Mouse (Mus musculus) heart, embryonic 10.5 days (tissue): ENCODE data around the gene Romo1. TPM values are rescaled to one million over a fixed set of nuclear protein-coding genes. Genes with fewer than 3 reads are reported as not detected.
"Not testable (repeated sequence)": the region's sequence is repeated elsewhere in the genome, so short reads cannot be mapped to it uniquely, and the experiment has no call there.

ENCODE experiments used
- DNase-seq: peaks from one replicate; pipeline ENCODE4 v3.0.0-alpha.2; 2017; ENCODE audit warnings: low spot score
- H3K27ac ChIP-seq: fragments of 300-500 bp; sonication (generic); 2 replicates; pipeline ENCODE4 v1.5.1; 2016; ENCODE audit warnings: mild to moderate bottlenecking
- H3K27me3 ChIP-seq: fragments of 300-500 bp; sonication (generic); 2 replicates; pipeline ENCODE4 v1.6.1; 2016; ENCODE audit warnings: mild to moderate bottlenecking; ENCODE audit not compliant: poor library complexity, insufficient read depth, severe bottlenecking
- H3K36me3 ChIP-seq: fragments of 300-500 bp; sonication (generic); 2 replicates; pipeline ENCODE4 v1.6.1; 2016; ENCODE audit warnings: mild to moderate bottlenecking, moderate library complexity
- H3K4me1 ChIP-seq: fragments of 300-500 bp; sonication (generic); 2 replicates; pipeline ENCODE4 v1.6.1; 2016; ENCODE audit warnings: mild to moderate bottlenecking
- H3K4me3 ChIP-seq: fragments of 300-500 bp; sonication (generic); 2 replicates; pipeline ENCODE4 v1.5.1; 2016; ENCODE audit warnings: mild to moderate bottlenecking, moderate library complexity
- H3K9me3 ChIP-seq: fragments of 300-500 bp; sonication (generic); 2 replicates; pipeline ENCODE4 v1.6.1; 2016; ENCODE audit warnings: mild to moderate bottlenecking, moderate library complexity
- WGBS: fragments of 180-500 bp; shearing (Covaris S2); methylation state at CpG from one replicate; pipeline ENCODE4 v1.1.7; 2016; 5-methylcytosine and 5-hydroxymethylcytosine counted together
- polyA plus RNA-seq: library from polyadenylated mRNA; unstranded; fragments of >200 nt; fragmentation: Nextera tagmentation; extraction: Ambion mirVana; gene quantifications from 2 replicates; pipeline ENCODE4 v1.2.1, GENCODE M21; 2016

Romo1 gene
- polyA plus RNA-seq, 1 experiment from 2014 or later = 437 TPM

GRCm38 (mm10) chr2:156189241-156189640 lies 45.4 kb downstream of the Romo1 start:
- not testable (repeated sequence) for DNase-seq, H3K4me1 ChIP-seq, H3K4me3 ChIP-seq, H3K27ac ChIP-seq, H3K27me3 ChIP-seq, H3K9me3 ChIP-seq, H3K36me3 ChIP-seq
- WGBS = 79% methylated on average over 7 of the region's 7 CpGs

- 74% methylated on average over 14 of the region's 14 CpGs for WGBS
- no peak overlapping the region for H3K4me3 ChIP-seq
- no peaks in the 10 kb centered on the region for H3K27me3 ChIP-seq
- H3K36me3 ChIP-seq = no peaks in the 10 kb centered on the region
- no peak overlapping the region for H3K27ac ChIP-seq
- no peak for DNase-seq
- H3K9me3 ChIP-seq = no peaks in the 10 kb centered on the region
- no peaks in the 10 kb centered on the region for H3K4me1 ChIP-seq
Observed at GRCm38 (mm10) chr2:156190004-156190896, 46.4 kb downstream of the Romo1 start.

GRCm38 (mm10) chr2:156191540-156191939 lies 47.7 kb downstream of the Romo1 start:
- 88% methylated on average over 2 of the region's 2 CpGs for WGBS
- no peaks in the 10 kb centered on the region for H3K27me3 ChIP-seq
- no peaks in the 10 kb centered on the region for H3K36me3 ChIP-seq
- DNase-seq = no peak
- no peaks in the 10 kb centered on the region for H3K9me3 ChIP-seq
- no peaks in the 10 kb centered on the region; the same call in 1 of the 2 replicates for H3K4me1 ChIP-seq
- H3K27ac ChIP-seq = no peak overlapping the region
- H3K4me3 ChIP-seq = no peak overlapping the region

GRCm38 (mm10) chr2:156192068-156192467 lies 48.2 kb downstream of the Romo1 start:
- Histone ChIP-seq H3K36me3 (no peaks in the 10 kb centered on the region), H3K27me3 (no peaks in the 10 kb centered on the region), H3K4me3 (no peak overlapping the region), H3K9me3 (no peaks in the 10 kb centered on the region), H3K4me1 (no peaks in the 10 kb centered on the region; the same call in 1 of the 2 replicates), H3K27ac (no peak overlapping the region)
- WGBS = 77% methylated on average over 2 of the region's 2 CpGs
- DNase-seq = peak; percentile 31

- WGBS = 81% methylated on average over 3 of the region's 3 CpGs
Observed at GRCm38 (mm10) chr2:156193066-156193862, 49.4 kb downstream of the Romo1 start.

GRCm38 (mm10) chr2:156194571-156194970 lies 50.7 kb downstream of the Romo1 start:
- no peak overlapping the region for H3K4me3 ChIP-seq
- H3K36me3 ChIP-seq = 0 out of 2 replicates have a peak, but pooled peaks cover 2% of the 10 kb centered on the region
- no peaks in the 10 kb centered on the region for H3K27me3 ChIP-seq
- DNase-seq = no peak
- no peaks in the 10 kb centered on the region for H3K9me3 ChIP-seq
- H3K27ac ChIP-seq = no peak overlapping the region
- peaks cover 18% of the 10 kb centered on the region for H3K4me1 ChIP-seq

More at GRCm38 (mm10) chr2:156193066-156193862, 49.4 kb downstream of the Romo1 start:
- H3K27me3 ChIP-seq = no peaks in the 10 kb centered on the region
- DNase-seq = peak; percentile 14
- H3K9me3 ChIP-seq = no peaks in the 10 kb centered on the region
- no peak overlapping the region for H3K27ac ChIP-seq
- H3K4me1 ChIP-seq = peaks cover 9% of the 10 kb centered on the region
- no peak overlapping the region for H3K4me3 ChIP-seq
- no peaks in the 10 kb centered on the region for H3K36me3 ChIP-seq

Other genes with a start within 250 kb of the Romo1 start
- gene Uqcc1, start 213.7 kb upstream of the Romo1 start, polyA plus RNA-seq = 100 and 112 TPM in 2 replicates
- gene Gm15557, start 203.3 kb upstream of the Romo1 start, polyA plus RNA-seq = not detected in 2 replicates
- 0.25 and 0.29 TPM in 2 replicates for gene Gdf5, start 198.7 kb upstream of the Romo1 start, polyA plus RNA-seq
- 15.7 and 17.6 TPM in 2 replicates for gene Cep250, start 187.6 kb upstream of the Romo1 start, polyA plus RNA-seq
- gene 6430550D23Rik, start 136.1 kb upstream of the Romo1 start, polyA plus RNA-seq = 0.79 and 1.4 TPM in 2 replicates
- 179 and 186 TPM in 2 replicates for gene Ergic3, start 136.0 kb upstream of the Romo1 start, polyA plus RNA-seq
- gene Fer1l4, start 91.1 kb upstream of the Romo1 start, polyA plus RNA-seq = not detected in 2 replicates
- gene Spag4, start 78.9 kb upstream of the Romo1 start, polyA plus RNA-seq = 3.4 and 5.0 TPM in 2 replicates
- gene Cpne1, start 32.1 kb upstream of the Romo1 start, polyA plus RNA-seq = 42.6 and 55.3 TPM in 2 replicates
- gene Rbm12, start 32.1 kb upstream of the Romo1 start, polyA plus RNA-seq = 33.0 and 35.1 TPM in 2 replicates
- 12.4 and 18.4 TPM in 2 replicates for gene Gm28036, start 16.9 kb upstream of the Romo1 start, polyA plus RNA-seq
- 54.5 and 65.2 TPM in 2 replicates for gene Nfs1, start 147 bp downstream of the Romo1 start, polyA plus RNA-seq
- gene Rbm39, start 36.2 kb downstream of the Romo1 start, polyA plus RNA-seq = 384 and 469 TPM in 2 replicates
- gene Phf20, start 52.4 kb downstream of the Romo1 start, polyA plus RNA-seq = 45.5 and 51.6 TPM in 2 replicates
- 2.3 TPM in 2 replicates for gene Cnbd2, start 168.3 kb downstream of the Romo1 start, polyA plus RNA-seq
- 50.8 and 60.3 TPM in 2 replicates for gene Scand1, start 168.7 kb downstream of the Romo1 start, polyA plus RNA-seq